Mouse (Mus musculus): ENCODE data around the gene Prmt8. TPM values are rescaled to one million over a fixed set of nuclear protein-coding genes. Genes with fewer than 3 reads are reported as not detected.

Gene Prmt8
- polyA plus RNA-seq, 1 experiment from 2014 or later = 32.7 TPM

DNA sequence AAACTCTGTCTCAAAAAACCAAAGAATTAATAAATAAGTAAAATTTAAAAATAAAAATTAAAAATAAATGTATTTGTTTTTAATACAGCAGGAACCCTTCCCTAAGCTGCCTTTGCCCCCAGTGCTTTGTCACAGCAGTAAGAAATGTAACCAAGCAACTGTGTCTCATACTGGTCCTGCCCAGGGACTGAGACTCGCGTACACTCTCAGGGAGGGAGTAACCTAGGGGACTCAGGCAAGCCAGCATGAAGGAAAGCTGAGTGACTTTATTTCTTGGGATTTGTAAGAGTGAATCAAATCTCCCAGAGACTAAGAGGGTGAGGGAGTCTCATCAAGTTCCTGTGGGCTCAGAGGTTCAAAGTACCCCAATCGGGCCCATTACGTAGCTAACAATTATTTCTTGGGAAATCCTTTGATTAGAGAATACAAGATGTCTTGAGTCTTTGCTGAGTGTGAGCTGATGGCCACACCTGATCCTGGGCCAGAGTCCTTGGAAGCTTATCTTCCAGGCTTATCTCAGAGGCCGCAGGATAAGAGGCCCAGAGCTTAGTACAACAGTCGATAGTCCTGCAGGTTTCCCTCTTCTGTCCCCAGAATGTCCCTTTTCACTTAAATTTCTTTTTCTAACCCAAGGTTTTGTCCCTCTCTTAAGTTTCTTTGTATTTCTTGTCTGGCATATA lies 82.0 kb downstream of the Prmt8 start:
- H3K9me3 ChIP-seq = no peaks in the 10 kb centered on the region
- no peak overlapping the region for H3K4me3 ChIP-seq (replicated peaks)
- 91% methylated on average over 6 of the region's 6 CpGs for WGBS
- peaks cover 25% of the 10 kb centered on the region for H3K4me1 ChIP-seq (replicated peaks)
- no peaks in the 10 kb centered on the region; the same call in 1 of the 2 replicates for H3K36me3 ChIP-seq
- ATAC-seq = no peak
- H3K4me2 ChIP-seq (replicated peaks) = no peak overlapping the region
- H3K27ac ChIP-seq = no peak overlapping the region
- no peaks in the 10 kb centered on the region; the same call in 1 of the 2 replicates for H3K27me3 ChIP-seq
- H3K9ac ChIP-seq (replicated peaks) = no peak overlapping the region

GRCm38 (mm10) chr6:127684981-127685380 lies 84.3 kb downstream of the Prmt8 start:
- 42% methylated on average over 4 of the region's 4 CpGs for WGBS
- ATAC-seq = peak; percentile 62
- no peaks in the 10 kb centered on the region for H3K9me3 ChIP-seq
- peaks cover 25% of the 10 kb centered on the region for H3K4me1 ChIP-seq (replicated peaks)
- H3K4me2 ChIP-seq (replicated peaks) = no peak overlapping the region
- no peak overlapping the region for H3K9ac ChIP-seq (replicated peaks)
- no peaks in the 10 kb centered on the region; the same call in 1 of the 2 replicates for H3K27me3 ChIP-seq
- peak overlapping the region; percentile 37; the same call in 1 of the 2 replicates for H3K27ac ChIP-seq
- no peak overlapping the region for H3K4me3 ChIP-seq (replicated peaks)
- H3K36me3 ChIP-seq = no peaks in the 10 kb centered on the region; the same call in 1 of the 2 replicates

DNA sequence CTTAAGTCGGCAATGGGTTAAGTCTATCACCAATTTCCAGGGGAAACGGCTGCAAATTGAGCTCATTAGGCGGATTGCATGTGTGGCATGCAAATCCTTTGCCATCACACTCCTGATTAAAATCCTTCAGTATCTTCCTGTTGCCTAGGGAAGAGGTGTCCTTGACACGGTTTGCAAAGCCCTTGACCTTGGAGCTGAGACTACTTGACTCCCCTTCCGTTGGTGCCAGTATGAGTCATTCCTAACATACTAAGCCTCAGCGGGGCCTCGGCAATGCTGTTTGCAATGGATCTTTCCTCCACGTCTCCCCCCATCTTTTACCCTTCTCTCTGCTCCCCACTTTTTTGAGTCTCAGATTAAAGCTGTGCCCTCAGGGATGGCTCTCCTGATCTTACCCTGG lies 85.7 kb downstream of the Prmt8 start:
- ATAC-seq = no peak
- no peaks in the 10 kb centered on the region for H3K9me3 ChIP-seq
- WGBS = 60% methylated on average over 8 of the region's 8 CpGs
- H3K36me3 ChIP-seq = no peaks in the 10 kb centered on the region
- no peak overlapping the region for H3K4me3 ChIP-seq (replicated peaks)
- no peak overlapping the region for H3K4me2 ChIP-seq (replicated peaks)
- H3K27ac ChIP-seq = peak overlapping the region; percentile 32; the same call in 1 of the 2 replicates
- H3K27me3 ChIP-seq = no peaks in the 10 kb centered on the region; the same call in 1 of the 2 replicates
- peaks cover 25% of the 10 kb centered on the region for H3K4me1 ChIP-seq (replicated peaks)
- no peak overlapping the region for H3K9ac ChIP-seq (replicated peaks)

GRCm38 (mm10) chr6:127680784-127681183 lies 88.5 kb downstream of the Prmt8 start:
- H3K4me3 ChIP-seq (replicated peaks) = no peak overlapping the region
- peaks cover 25% of the 10 kb centered on the region for H3K4me1 ChIP-seq (replicated peaks)
- WGBS = 93% methylated on average over 7 of the region's 7 CpGs
- H3K27me3 ChIP-seq = no peaks in the 10 kb centered on the region
- no peak overlapping the region for H3K4me2 ChIP-seq (replicated peaks)
- H3K27ac ChIP-seq = no peak overlapping the region
- H3K9me3 ChIP-seq = no peaks in the 10 kb centered on the region
- H3K9ac ChIP-seq (replicated peaks) = no peak overlapping the region
- H3K36me3 ChIP-seq = no peaks in the 10 kb centered on the region
- no peak for ATAC-seq

GRCm38 (mm10) chr6:127678998-127679397 lies 90.3 kb downstream of the Prmt8 start:
- no peak overlapping the region for H3K27ac ChIP-seq
- WGBS = 78% methylated on average over 3 of the region's 3 CpGs
- H3K4me2 ChIP-seq (replicated peaks) = no peak overlapping the region
- no peak overlapping the region for H3K4me3 ChIP-seq (replicated peaks)
- no peak overlapping the region for H3K9ac ChIP-seq (replicated peaks)
- no peaks in the 10 kb centered on the region for H3K27me3 ChIP-seq
- H3K4me1 ChIP-seq (replicated peaks) = peaks cover 11% of the 10 kb centered on the region
- no peaks in the 10 kb centered on the region for H3K36me3 ChIP-seq
- no peaks in the 10 kb centered on the region for H3K9me3 ChIP-seq
- no peak for ATAC-seq

DNA sequence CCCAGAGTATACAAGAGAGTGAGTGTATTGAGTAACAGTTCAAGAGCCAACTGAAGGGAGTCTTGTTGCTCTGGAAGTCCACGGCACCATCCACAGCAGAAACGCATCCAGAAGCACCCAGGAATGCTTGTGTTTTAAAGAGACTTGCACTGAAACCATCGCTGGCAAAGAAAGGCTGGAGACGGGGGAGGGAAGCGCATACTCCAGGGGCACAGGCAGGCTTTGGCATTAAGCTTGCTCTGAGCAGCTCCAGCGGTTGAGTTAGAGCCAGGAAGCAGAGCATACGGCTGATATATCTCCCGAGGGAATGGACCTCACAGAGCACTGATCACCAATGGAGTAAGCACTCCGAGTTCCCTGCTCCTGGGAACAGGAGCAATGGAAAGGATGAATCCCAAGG lies 91.0 kb downstream of the Prmt8 start:
- H3K9ac ChIP-seq (replicated peaks) = no peak overlapping the region
- no peak overlapping the region for H3K4me2 ChIP-seq (replicated peaks)
- H3K36me3 ChIP-seq = no peaks in the 10 kb centered on the region
- H3K27ac ChIP-seq = no peak overlapping the region
- H3K4me1 ChIP-seq (replicated peaks) = peaks cover 5% of the 10 kb centered on the region
- no peaks in the 10 kb centered on the region for H3K27me3 ChIP-seq
- no peak for ATAC-seq
- H3K9me3 ChIP-seq = no peaks in the 10 kb centered on the region
- no peak overlapping the region for H3K4me3 ChIP-seq (replicated peaks)
- WGBS = 85% methylated on average over 9 of the region's 9 CpGs

DNA sequence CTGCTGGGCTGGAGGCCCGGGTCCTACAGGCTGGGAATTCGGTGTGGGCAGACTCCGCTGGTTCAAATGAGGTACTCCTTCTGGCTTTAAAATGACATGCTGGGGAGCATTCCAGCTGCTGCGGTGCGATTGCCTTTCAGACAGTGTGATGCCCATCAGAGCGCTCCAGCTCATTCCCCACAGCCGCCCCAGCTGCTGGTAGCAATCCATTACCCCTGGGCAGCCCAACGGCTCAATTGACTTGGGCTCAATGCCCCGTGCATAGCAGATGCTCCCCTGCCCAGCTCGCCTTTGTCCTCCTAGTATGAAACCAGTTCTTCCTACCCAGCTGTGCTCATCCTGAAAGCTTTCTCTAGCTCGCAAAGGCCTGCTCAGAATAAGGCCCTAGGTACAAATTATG lies 92.4 kb downstream of the Prmt8 start:
- Histone ChIP-seq H3K9ac (replicated peaks) (no peak overlapping the region), H3K4me2 (replicated peaks) (no peak overlapping the region), H3K9me3 (no peaks in the 10 kb centered on the region), H3K27ac (no peak overlapping the region), H3K27me3 (no peaks in the 10 kb centered on the region), H3K4me3 (replicated peaks) (no peak overlapping the region), H3K4me1 (replicated peaks) (no peaks in the 10 kb centered on the region), H3K36me3 (no peaks in the 10 kb centered on the region)
- WGBS = 58% methylated on average over 11 of the region's 11 CpGs
- ATAC-seq = no peak

DNA sequence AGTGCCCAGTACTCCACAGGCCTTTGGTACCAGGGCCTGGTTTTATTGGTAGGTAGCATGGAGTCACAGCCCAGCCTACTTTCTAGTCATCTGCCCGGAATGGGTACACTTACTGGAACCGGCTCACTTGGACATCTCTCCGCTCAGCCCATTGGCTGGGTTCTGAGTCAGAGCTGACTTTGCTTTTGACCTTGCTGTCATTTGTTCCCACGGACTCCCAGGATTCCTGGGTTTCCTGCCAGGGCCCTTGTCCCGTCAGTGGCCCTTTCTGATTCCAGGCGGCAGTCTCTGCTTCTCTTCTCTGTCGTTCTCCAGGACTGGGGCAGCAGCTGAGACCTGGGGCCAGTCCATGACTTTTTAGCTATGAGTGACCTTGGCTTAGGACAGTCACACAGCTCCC lies 97.2 kb downstream of the Prmt8 start:
- Histone ChIP-seq H3K4me3 (replicated peaks) (no peak overlapping the region), H3K4me1 (replicated peaks) (peaks cover 7% of the 10 kb centered on the region; the same call in 1 of the 2 replicates), H3K27me3 (no peaks in the 10 kb centered on the region; the same call in none of the 2 replicates), H3K9me3 (no peaks in the 10 kb centered on the region), H3K36me3 (no peaks in the 10 kb centered on the region), H3K4me2 (replicated peaks) (no peak overlapping the region), H3K9ac (replicated peaks) (no peak overlapping the region), H3K27ac (no peak overlapping the region)
- 90% methylated on average over 7 of the region's 7 CpGs for WGBS
- ATAC-seq = no peak

- H3K4me1 ChIP-seq (replicated peaks) = peaks cover 7% of the 10 kb centered on the region; the same call in 1 of the 2 replicates
- H3K4me3 ChIP-seq (replicated peaks) = no peak overlapping the region
- H3K4me2 ChIP-seq (replicated peaks) = no peak overlapping the region
- H3K9me3 ChIP-seq = no peaks in the 10 kb centered on the region
- H3K9ac ChIP-seq (replicated peaks) = no peak overlapping the region
- 96% methylated on average over 4 of the region's 4 CpGs for WGBS
- H3K36me3 ChIP-seq = no peaks in the 10 kb centered on the region
- H3K27me3 ChIP-seq = no peaks in the 10 kb centered on the region; the same call in none of the 2 replicates
- no peak overlapping the region for H3K27ac ChIP-seq
- no peak for ATAC-seq
Observed at GRCm38 (mm10) chr6:127670031-127670430, 99.2 kb downstream of the Prmt8 start.

GRCm38 (mm10) chr6:127669313-127669712 lies 100.0 kb downstream of the Prmt8 start:
- no peak overlapping the region for H3K9ac ChIP-seq (replicated peaks)
- H3K9me3 ChIP-seq = no peaks in the 10 kb centered on the region
- 57% methylated on average over 4 of the region's 4 CpGs for WGBS
- no peak overlapping the region for H3K4me3 ChIP-seq (replicated peaks)
- H3K4me2 ChIP-seq (replicated peaks) = no peak overlapping the region
- no peak overlapping the region; the same call in 1 of the 2 replicates for H3K27ac ChIP-seq
- peaks cover 7% of the 10 kb centered on the region; the same call in 1 of the 2 replicates for H3K4me1 ChIP-seq (replicated peaks)
- no peaks in the 10 kb centered on the region; the same call in none of the 2 replicates for H3K27me3 ChIP-seq
- H3K36me3 ChIP-seq = no peaks in the 10 kb centered on the region
- ATAC-seq = no peak

DNA sequence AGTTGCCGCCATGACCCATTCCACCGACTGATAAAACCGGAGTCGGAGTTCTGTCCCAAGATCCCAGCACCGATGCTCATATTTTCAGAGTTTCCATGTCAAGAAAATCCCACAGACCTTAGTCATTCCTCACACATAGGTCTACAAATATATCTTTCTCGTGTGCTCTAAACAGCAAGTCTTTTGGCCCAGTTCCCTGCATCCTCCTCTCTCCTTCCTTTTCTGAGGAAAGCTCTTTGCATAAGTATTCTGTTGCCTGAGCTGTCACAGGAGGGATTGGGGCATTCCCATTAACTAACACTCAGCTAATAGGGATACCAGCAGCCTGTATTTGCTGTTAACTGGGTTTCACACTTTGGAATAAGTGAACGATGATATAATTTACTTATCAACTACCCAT lies 106.0 kb downstream of the Prmt8 start:
- no peak overlapping the region for H3K27ac ChIP-seq
- H3K4me2 ChIP-seq (replicated peaks) = no peak overlapping the region
- H3K4me1 ChIP-seq (replicated peaks) = 0 out of 2 replicates have a peak, but pooled peaks cover 2% of the 10 kb centered on the region
- H3K36me3 ChIP-seq = no peaks in the 10 kb centered on the region
- no peak overlapping the region for H3K4me3 ChIP-seq (replicated peaks)
- ATAC-seq = no peak
- 86% methylated on average over 7 of the region's 7 CpGs for WGBS
- no peaks in the 10 kb centered on the region; the same call in none of the 2 replicates for H3K27me3 ChIP-seq
- H3K9ac ChIP-seq (replicated peaks) = no peak overlapping the region
- H3K9me3 ChIP-seq = no peaks in the 10 kb centered on the region

DNA sequence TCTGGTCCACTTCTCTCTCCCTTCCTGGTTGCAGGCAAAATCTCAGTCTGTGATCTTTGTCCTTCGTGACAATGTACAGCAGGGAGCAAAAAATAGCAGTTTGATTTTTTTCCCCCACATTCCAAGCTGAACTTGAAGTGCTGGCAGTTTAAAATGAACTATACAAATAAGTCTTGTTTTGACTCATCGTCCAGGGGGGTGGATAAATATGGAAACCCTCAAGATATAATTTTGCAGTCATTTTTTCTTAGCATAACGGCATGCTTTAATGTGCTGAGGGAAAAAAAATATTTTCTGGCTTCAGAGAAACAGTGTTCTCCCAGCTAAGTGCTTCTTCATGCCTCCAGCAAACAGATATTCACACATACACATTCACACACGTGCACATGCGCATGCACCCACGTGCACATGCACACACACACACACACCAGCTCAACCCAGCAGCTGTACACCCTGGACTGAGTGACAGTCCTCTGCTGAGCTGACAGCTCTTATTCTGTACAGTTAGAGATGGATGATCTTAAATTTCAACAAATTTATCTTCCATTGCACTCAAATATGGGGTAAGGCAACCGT lies 107.5 kb downstream of the Prmt8 start:
- no peak overlapping the region for H3K9ac ChIP-seq (replicated peaks)
- H3K4me2 ChIP-seq (replicated peaks) = no peak overlapping the region
- H3K9me3 ChIP-seq = no peaks in the 10 kb centered on the region
- H3K36me3 ChIP-seq = no peaks in the 10 kb centered on the region
- 0 out of 2 replicates have a peak, but pooled peaks cover 2% of the 10 kb centered on the region for H3K4me1 ChIP-seq (replicated peaks)
- H3K27ac ChIP-seq = no peak overlapping the region
- no peak overlapping the region for H3K4me3 ChIP-seq (replicated peaks)
- 90% methylated on average over 7 of the region's 7 CpGs for WGBS
- ATAC-seq = no peak
- no peaks in the 10 kb centered on the region for H3K27me3 ChIP-seq

Measured in midbrain, embryonic 13.5 days (tissue).